Mouse (Mus musculus) spleen, adult 18-20 months (tissue): ENCODE measurements around the gene Dleu7.

Experiments used
- DNase-seq, 2 experiments: peaks; one replicate each; pipeline ENCODE4 v3.0.0; 2022; ENCODE audit warnings: mixed read lengths in 2 of 2

The Dleu7 gene

DNA sequence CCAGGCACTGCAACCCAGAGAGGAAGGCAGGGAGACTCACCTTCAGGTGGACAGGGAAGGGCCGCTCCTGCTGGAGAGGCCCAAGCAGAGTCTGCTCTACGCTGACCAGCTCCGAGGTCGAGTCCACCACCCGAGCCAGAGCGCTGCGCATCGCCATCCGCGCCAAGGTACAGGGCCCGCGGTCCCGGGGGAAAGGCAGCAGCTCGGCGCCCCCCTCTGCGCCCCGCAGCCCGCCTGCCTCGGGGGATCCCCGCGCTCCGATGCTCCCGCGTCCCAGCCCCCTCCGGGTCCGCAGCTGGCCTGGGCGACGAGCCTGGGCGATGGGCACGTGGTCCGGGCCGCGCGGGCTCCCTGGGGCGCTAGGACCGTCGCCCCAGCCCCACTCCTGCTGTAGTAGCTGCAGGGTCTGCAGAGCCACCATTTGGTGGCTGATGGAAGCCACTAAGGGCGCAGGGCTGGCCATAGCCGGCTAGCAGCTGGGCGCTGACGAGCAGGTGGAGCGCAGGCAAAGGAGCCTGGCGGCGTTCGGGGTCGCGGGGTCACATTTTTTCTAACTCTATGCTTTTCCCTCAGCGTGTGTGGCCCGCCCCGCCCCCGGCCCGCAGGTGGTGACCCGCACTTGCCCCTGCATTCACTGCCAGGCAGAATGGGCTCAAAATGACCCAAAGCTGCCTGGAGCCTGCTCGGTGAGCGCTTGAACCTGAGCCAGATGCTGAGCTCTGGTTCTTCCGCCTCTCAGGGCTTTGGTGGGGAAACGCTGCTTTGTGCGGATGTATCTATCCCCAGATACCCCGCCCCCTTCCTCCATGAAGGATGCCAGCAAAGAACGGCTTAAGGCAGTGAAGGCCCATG is at the start of gene Dleu7, which contains the start of gene Rnaseh2b:
TSS of gene Dleu7 (minus strand) at position 560 of the 852 bp plus-strand sequence.
TSS of gene Rnaseh2b (plus strand) at position 102 of the 852 bp plus-strand sequence.
- no peak for DNase-seq

DNA sequence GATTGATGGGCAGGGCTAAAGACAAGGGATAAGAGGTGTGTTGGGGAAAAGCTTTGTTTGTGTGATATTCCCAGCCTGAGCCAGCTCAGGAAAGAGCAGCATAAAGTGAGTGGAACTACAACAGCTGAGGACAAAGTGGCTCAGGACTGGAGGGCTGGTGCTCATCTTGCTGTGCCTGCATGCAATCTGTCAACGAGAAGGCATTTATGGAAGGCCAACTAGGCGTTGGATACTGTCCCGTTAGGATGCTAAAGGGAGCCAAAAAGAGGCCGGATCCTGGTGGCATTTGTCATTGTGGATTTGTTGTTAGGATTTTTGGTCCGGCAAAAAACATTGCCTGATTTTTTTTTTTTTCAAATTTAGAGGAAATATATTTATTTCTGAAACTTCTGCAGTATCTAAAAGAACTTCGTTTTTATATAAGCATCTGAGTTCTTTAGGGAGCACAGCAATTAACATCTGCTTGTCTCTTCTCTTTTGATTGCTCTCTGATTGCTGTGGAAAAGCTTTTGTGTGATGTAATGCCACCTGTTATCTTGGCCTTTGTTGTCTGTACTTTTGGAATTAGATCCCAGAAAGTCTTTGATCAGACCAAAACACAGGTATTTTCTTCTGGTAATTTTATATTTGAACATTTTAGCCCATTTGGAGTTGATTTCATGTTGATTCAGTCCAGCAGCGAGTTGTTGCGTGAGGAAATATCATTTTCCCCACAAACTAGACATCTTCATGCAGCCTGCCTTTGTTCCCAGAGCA is 49.2 kb upstream of the Dleu7 start:
- no peak for DNase-seq

DNA sequence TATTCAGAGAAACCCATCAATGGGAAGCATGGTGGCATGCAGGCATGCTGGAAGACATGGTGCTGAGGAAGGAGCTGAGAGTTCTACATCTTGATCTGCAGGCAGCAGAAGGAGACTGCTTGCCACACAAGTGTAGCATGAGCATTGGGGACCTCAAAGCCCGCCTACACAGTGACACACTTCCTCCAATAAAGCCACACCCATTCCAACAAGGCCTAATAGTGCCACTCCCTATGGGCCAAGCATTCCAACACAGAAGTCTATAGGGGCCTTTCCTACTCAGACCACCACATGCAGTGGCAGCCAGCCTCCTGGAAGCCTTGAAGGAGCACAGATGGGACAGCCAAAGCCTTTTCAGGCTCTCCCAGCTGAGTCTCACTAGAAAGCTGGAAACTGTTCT is 46.3 kb upstream of the Dleu7 start:
- no peak for DNase-seq

DNA sequence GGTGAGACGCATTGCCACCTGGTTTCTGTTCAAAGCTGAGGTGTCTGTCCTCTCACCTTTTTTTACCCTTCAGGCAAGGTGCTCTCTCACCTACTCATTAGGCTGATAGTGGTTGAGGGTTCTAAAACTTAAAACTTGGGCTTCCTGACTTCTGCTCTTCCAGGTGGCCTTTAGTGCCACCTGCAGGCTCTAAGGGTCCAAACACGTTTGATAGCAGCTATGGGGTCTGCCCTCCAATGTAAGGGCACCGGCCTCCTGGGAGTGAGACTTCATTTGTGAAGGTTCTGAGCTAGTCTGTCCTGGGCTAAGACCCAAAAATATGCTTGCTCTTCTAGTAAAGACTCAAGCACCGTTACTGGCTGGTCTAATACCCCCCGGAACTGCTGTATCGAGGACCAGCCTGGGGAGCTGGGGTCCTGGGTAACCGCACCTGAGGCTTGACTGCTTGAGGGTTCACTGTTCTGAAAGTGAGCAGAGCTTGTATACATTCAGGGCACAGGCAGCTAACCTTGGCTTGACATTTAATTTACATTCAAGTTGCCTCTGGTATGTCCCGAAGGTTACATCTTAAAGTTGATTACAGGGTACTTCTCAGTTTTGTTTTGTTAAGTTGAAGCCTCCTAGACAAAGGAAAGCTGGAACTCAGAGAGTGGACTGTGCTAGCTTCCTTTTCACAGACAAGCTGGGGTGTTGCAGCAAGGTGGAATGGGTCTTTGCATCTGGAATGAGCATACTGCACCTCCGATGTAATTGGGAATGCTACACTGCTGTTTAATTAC is 41.3 kb upstream of the Dleu7 start:
- DNase-seq, result no peak

DNA sequence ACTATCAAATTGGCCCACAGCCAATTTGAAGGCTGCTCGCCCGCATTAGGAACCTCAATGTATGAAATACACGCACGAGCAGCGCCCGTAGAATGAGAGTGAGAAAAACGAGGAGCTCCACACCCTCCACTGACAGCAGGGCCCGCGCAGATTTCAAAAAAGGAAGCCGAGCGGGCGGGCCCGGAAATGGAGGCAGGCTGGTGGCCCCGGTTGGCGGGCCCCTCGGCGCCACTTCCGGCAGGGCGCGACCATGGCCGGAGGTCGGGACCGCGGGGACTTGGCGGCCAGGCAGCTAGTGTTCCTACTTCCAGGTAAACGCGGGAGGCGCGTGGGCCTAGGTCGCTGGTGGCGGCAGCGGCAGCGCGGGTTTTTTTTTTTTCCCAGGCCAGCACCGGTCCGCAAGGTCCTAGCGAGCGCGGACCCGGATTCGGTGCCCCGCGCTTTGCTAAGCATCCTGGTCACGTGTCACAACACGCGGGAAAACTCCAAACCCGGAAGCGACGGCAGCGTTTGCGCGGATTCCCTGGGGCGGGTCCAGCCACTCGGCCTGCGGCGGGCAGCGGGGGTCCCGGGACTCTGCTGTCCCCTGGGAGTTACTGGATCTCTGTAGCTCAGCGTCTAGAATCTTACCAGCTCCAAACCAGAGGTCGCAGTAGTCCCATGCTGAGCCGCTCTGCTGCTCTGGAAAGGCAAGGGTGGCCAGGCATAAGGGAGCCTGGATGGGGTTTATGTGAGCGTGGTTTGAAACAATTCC is 39.2 kb upstream of the Dleu7 start:
- DNase-seq, result peak; percentile 67 to 81

DNA sequence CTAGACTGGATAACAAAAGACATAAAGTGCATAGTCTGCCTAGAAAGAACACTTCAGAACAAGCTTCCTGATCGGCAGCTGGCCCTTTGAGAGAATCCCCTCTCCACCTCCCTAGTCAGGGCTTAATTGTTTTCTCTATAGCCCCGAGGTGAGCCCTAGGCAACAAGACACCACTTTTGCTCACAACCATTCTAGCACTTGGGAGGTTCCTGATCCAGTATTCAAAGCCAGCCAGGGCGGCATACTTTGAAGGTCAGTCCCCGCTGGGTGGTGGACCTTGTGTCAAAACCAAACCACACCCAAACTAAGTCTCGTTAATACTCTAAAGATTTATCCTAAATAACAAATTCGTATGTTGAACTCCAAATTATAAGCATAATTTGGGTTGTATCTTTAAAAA is 38.6 kb upstream of the Dleu7 start:
- no peak for DNase-seq

DNA sequence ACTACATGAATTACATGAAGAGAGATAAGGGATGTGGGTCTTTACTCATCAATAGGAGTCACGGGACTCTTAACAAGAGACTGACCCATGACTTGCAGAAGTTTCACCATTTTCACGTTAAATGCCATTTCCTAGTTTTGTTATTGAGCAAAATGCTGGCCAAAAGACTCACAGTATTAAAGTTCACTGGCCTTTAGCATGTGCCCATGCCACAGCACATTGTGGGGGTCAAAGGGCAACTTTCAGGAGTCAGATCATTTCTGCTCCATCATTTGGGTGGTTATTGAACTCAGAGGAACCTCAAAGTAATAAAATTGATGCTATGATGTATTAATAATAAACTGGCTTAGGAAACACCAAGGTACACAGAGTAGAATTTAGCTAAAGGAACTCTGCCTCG is 36.8 kb upstream of the Dleu7 start:
- no peak for DNase-seq

DNA sequence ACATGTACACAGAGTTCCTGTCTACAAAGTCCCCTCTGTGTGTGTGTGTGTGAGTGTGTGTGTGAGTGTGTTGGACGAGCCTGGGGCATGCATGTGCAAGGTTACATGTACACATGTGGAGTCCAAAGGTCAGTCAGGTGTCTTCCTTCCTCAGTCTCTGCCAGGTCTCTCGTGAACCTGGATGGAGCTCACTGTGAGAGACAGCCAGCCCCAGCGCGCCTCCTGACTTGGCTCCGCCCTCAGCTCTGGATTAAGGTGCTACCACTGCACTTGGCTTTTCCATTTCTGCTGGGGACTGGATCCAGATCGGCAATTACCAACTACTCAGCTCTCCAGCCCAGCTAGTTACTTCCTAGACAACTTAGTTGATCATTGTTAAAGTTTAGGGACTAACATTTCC is 35.8 kb upstream of the Dleu7 start:
- no peak for DNase-seq

DNA sequence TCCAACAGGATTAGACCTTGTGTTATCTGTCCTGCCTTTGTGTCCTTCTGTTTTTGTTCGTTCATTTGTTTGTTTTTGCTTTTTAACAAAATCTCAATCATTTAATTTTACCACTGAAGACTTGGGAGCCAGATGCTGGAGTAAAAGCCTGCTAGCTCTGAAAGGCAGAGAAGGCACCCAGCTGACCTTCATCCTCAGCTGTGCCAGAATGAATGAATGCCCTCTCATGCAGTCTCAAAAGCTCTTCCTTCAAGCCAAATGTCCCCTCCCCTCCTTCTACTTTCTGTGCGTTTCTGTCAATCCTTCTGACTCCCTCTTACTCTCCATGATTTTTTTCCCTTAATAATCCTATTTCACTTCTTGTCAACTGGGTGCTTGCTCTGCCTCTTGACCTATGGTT is 34.3 kb upstream of the Dleu7 start:
- no peak for DNase-seq

DNA sequence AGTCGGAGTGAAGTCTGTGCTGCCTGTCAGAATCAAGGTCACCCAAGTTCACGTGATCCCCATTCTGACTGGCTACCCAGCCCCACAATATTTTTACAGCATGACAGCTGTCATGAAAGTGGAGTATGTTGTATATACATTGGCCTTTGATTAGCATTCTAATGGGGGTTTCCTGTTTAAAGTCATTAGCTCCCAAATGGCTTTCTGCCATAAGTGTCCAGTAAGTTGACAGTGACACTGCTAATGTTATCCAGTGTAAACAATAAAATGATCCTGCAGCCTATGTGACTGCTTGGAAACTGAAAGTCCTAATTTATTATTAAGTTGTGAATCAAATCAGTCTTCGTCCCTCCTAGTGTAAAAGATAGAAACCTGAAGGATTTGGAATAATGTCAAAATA is 33.2 kb upstream of the Dleu7 start:
- DNase-seq, result no peak

DNA sequence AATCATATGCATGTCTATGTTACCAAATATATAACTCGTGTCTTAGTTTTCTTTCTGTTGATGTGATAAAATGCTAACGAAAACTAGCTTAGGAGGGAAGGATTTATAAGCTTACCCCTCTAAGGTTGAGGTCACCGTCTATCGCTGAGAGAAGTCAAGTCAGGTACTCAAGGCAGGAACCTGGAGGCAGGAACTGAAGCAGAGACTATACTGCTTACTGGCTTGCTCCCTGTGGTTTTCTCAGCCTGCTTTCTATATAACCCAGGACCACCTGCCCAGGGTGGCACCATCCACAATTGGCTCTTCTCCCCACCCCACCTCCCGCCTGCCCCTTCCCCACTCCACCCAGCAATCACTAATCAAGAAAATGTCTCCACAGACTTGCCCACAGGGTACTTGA is 32.1 kb upstream of the Dleu7 start:
- no peak for DNase-seq

DNA sequence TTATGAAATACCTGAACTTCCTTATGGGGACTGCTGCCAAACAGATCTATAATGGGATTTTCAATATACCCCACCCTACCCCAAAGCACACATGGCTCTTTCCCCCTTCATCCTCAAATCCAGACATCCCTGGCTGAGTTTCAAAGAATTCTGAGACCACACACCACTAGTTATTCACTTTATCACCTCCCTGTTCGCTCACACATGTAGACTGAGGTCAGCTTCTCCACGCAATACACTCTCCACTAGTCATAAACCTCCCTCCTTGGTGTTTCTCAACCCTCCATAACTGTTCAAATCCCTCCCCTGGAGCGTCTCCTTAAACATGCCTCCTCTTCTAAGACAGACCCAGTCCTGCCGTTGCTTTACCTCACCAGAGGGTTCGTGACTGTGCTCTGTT is 30.6 kb upstream of the Dleu7 start:
- no peak for DNase-seq

DNA sequence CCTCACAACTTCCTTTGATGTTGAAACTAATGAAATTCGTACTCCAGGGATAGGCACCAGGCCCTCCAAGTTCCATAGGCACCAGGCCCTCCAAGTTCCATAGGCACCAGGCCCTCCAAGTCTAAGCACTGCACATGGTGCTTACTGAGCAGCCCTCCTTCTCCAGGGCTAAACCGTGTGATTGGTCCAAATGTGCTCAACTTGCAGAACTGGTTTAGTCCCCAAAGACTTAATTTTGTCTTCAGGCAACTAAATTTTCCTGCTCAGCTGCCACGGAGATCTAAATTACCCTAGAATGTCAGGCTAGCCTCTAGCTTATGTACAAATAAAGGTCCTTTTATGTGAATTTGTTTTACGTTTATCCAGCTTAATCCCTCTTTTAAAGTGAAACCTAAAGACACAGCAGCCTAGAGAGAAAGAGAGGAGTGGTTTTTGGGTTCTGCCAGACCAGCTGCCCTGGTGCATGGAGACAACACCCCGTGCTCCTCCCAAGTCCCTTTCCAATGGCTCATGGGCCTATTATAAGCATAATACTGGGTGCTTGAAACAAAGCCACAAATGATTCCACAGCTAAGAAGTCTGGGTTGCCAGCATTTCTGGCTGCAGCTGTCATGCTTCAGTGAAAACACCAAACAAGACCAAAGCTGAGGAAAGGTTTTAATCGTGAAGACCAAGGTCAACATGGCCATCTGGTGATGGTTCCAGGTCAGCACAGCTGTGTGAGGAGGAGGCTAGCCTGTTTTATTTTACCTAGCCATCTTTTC is 29.9 kb upstream of the Dleu7 start:
- no peak for DNase-seq

DNA sequence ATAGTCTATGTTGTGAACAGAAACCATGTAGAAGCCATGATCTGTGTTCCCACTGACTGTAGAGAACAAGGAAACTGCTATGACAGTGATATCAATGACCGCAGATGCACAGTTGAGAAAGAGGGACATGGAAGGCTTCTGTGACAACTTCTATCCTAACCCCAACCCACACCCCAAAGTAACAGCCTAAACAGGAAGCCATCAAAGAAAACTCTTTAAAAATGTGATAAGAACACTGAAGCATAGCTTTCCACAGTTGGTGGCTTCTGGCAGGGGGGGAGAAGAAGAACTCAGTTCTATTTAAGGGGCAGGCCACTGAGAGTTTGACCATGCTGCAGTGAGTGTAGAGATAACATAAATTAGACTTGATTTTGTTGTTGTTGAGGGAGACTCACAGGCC is 18.8 kb upstream of the Dleu7 start:
- DNase-seq, result no peak

DNA sequence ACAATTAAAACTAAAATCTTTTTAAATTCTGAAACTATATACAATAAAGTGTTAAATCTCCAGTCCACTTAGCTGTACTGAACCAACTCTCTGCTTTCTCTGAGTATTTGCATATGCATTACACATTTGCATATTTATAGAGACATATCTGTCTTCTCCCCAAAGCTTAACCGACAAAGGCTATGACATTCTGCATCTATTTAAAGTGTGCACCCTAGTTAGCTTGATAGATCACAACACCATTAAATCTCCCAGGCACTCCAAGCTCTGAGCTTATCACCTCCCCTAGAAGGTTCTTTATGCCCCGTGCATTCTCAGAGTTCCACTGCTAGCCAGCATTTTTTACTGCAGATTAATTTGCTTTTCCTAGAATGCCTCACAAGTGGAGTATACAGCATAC is 16.2 kb upstream of the Dleu7 start:
- DNase-seq, result no peak

DNA sequence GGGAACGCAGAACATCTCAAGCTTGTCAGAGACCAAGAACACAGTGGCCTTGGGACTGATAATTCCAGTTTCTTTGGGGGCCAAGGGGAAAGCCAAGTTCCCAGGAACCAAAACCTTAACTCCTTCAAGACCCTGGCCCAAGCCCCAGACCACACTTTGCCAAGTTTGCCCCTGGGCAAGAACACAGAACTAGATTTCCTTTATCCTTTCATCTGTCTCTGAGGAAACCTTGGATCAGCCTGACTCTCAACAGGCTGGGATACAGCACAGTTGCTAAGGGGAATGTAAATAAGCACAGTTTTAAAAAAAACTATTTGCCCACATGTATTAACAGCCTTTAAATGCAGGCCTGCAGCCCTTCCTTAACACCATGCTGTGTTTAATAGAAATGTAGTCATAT is 14.7 kb upstream of the Dleu7 start:
- DNase-seq, result no peak

DNA sequence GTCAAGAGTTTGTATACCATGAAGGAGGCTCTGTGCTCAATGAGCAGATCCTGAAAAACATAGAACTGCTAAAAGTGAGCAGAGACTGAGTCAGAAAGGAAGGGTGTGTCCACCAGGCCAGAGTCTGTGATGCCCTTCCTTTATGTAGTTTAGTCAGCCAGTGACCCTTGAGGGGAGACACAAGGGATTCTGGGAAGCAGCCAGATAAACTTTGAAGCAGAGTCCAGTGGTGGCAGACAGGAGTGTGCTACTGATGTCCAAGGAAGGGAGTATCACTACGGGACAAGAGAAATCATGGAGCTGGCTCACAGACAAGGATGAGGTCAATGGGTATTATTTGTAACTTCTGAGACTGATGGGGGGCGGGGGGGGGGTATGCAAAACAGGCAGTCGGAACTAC is 7.2 kb upstream of the Dleu7 start:
- no peak for DNase-seq

DNA sequence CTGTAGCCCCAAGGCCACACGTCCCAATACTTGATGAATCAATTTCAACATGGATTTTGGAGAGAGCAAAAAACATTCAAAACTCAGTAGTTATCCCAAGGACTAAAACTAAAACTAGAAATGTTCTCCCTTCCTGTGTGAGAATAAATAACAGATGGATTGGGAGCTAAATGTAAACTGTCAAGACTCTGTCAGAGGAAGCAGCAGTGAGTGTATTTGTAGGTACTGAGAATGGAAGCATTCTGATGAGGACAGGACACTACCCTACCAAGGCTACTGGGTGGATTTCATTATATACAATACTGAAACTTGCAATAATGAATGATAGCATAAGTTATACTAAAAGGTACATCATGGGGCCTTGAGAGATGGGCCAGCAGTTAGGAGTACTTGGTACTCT is 6.0 kb upstream of the Dleu7 start:
- DNase-seq, result no peak

DNA sequence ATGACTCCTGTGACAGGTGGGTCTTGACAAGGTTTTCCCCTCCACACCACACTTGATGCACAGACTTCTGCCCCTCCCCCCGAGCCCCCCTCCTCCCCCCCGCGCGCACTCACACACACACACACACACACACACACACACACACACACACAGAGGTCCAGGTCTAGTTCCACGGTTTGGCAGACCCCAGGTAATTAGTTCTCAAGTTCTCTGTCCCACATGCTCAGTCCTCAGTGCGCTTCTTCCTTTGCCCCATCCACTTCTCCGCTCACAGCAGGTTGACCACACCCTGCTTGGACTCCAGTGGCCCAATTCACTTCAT is 720 bp downstream of the Dleu7 start:
- no peak for DNase-seq

DNA sequence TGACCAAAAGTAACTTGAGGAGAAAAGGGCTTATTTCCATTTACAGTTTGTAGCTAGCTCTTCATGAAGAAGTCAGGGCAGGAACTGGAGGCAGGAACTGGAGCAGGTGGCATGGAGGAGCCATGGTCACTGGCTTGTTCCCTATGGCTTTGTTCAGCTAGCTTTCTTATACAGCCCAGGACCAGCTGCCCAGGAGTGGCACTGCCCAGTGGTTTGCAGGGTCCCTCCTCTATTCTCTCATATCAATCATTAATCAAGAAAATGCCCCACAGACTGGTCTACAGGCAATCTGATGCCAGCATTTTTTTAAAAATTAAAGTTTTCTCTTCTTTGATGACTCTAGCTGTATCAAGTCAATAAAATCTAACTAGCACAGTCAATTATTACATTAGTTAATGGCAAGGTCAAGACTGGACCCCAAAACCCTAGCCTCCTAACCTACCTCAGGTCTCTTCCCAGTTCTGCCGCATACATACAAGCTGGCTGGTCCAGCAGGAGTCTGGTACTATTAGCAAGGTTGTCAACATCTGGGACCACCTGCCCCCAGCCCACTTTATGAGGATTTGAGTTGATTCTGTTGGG is 1.4 kb downstream of the Dleu7 start:
- no peak for DNase-seq

DNA sequence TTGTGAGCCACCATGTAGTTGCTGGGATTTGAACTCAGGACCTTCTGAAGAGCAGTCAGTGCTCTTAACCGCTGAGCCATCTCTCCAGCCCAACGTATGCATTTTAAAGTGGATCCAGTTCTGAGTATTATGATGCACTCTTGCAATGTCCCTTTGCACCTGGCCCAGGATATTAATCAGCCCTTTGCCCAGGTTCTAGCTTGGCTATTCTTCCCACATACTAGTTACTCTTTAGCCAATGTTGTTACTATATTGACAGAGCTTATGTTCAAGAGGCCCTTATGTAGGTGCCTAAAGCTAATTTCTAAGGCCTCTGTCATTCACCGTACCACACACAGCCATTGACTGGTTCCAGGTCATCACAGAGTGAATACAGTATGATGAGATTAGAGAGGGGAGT is 4.1 kb downstream of the Dleu7 start:
- DNase-seq, result no peak

DNA sequence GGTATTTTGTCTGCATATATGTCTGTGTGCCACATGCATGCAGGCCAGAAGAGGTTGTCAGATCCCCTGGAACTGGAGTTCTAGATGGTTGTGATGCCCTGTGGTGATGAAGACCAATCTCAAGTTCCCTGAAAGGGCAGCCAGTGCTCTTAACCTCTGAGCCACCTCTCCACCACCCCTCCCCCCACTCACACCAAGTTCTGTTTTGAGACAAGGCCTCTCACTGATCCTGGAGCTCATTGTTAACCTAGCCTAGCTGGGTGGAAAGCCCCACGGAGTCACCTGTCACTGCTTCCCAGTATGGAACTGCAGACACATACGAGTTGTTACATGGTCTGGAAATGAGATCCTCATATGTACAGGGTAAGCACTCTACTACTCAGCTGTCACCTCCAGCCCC is 9.9 kb downstream of the Dleu7 start:
- no peak for DNase-seq
